Mouse (Mus musculus) ES-Bruce4 (cell line): ENCODE results near the gene Pbp2. TPM values are rescaled to one million over a fixed set of nuclear protein-coding genes. Genes with fewer than 3 reads are reported as not detected.

Source experiments
- H3K27ac ChIP-seq: 2 replicates; pipeline ENCODE4 v1.5.1; 2012; ENCODE audit warnings: low read length, inconsistent platforms; ENCODE audit not compliant: insufficient read depth
- H3K27me3 ChIP-seq: 2 replicates; pipeline ENCODE4 v1.6.1; 2012; ENCODE audit warnings: mild to moderate bottlenecking, low read length, inconsistent platforms; ENCODE audit not compliant: control insufficient read depth, poor library complexity, insufficient read depth, severe bottlenecking
- H3K36me3 ChIP-seq: 2 replicates; pipeline ENCODE4 v1.6.1; 2012; ENCODE audit warnings: inconsistent platforms, mild to moderate bottlenecking, low read length, moderate library complexity; ENCODE audit not compliant: control insufficient read depth, poor library complexity, insufficient read depth, severe bottlenecking
- H3K4me1 ChIP-seq: one replicate; pipeline ENCODE4 v1.8.1; 2011; ENCODE audit warnings: low read length; ENCODE audit not compliant: control insufficient read depth, insufficient read depth
- H3K4me3 ChIP-seq: 2 replicates; pipeline ENCODE4 v1.5.1; 2011; ENCODE audit warnings: low read depth, mild to moderate bottlenecking, low read length
- H3K9ac ChIP-seq: 2 replicates; pipeline ENCODE4 v1.6.1; 2012; ENCODE audit warnings: low read depth, mild to moderate bottlenecking, inconsistent platforms; ENCODE audit not compliant: poor library complexity, severe bottlenecking
- H3K9me3 ChIP-seq: replicated peaks from 2 replicates; pipeline ENCODE4 v1.6.1; 2012; ENCODE audit warnings: mild to moderate bottlenecking, low read length, inconsistent platforms; ENCODE audit not compliant: control insufficient read depth, poor library complexity, insufficient read depth, severe bottlenecking
- CTCF ChIP-seq: IDR thresholded peaks from one replicate; pipeline ENCODE4 v1.8.1; 2011; ENCODE audit warnings: low read depth, low read length
- EP300 ChIP-seq: IDR thresholded peaks from 2 replicates; pipeline ENCODE4 v1.6.1; 2011; ENCODE audit warnings: low read depth, low read length; ENCODE audit not compliant: insufficient read depth
- POLR2A ChIP-seq: IDR thresholded peaks from one replicate; pipeline ENCODE4 v1.8.1; 2011; ENCODE audit warnings: low read length; ENCODE audit not compliant: insufficient read depth
- polyA plus RNA-seq: library from polyadenylated mRNA; stranded (reverse); fragments of >200 nt; gene quantifications from 2 replicates; pipeline ENCODE4 v1.2.4, GENCODE M21; 2011; ENCODE audit warnings: low read depth; ENCODE audit not compliant: missing spikeins, insufficient read depth, insufficient read length

Pbp2 gene
- polyA plus RNA-seq, 1 experiment, result 0.48 TPM

- no peak overlapping the region for H3K27ac ChIP-seq
- no peaks in the 10 kb centered on the region for H3K36me3 ChIP-seq
- H3K4me1 ChIP-seq, result peaks cover 3% of the 10 kb centered on the region
- no peak overlapping the region for H3K9ac ChIP-seq
- H3K4me3 ChIP-seq, result no peak overlapping the region
- no peaks in the 10 kb centered on the region for H3K27me3 ChIP-seq
- TF ChIP-seq CTCF (no peak), EP300 (no peak), POLR2A (no peak)
- H3K9me3 ChIP-seq, result no peaks in the 10 kb centered on the region
These were observed 13.9 kb upstream of the Pbp2 start for GRCm38 (mm10) chr6:135324111-135324510.

- TF ChIP-seq EP300 (no peak), CTCF (no peak), POLR2A (no peak)
- H3K9ac ChIP-seq, result no peak overlapping the region
- no peak overlapping the region for H3K27ac ChIP-seq
These were observed 13.2 kb upstream of the Pbp2 start for GRCm38 (mm10) chr6:135323311-135323982.

GRCm38 (mm10) chr6:135322749-135323148 lies 12.5 kb upstream of the Pbp2 start:
- no peak overlapping the region for H3K27ac ChIP-seq
- H3K9ac ChIP-seq, result no peak overlapping the region
- H3K4me1 ChIP-seq, result peaks cover 3% of the 10 kb centered on the region
- no peaks in the 10 kb centered on the region for H3K36me3 ChIP-seq
- no peak overlapping the region for H3K4me3 ChIP-seq
- H3K9me3 ChIP-seq, result no peaks in the 10 kb centered on the region
- TF ChIP-seq POLR2A, result no peak
- TF ChIP-seq EP300, result no peak
- TF ChIP-seq CTCF, result no peak
- no peaks in the 10 kb centered on the region for H3K27me3 ChIP-seq

More at GRCm38 (mm10) chr6:135323311-135323982, 13.2 kb upstream of the Pbp2 start:
- peaks cover 3% of the 10 kb centered on the region for H3K4me1 ChIP-seq
- no peaks in the 10 kb centered on the region for H3K36me3 ChIP-seq
- no peaks in the 10 kb centered on the region for H3K27me3 ChIP-seq
- no peak overlapping the region for H3K4me3 ChIP-seq
- H3K9me3 ChIP-seq, result no peaks in the 10 kb centered on the region

- Histone ChIP-seq H3K4me1 (peaks cover 3% of the 10 kb centered on the region), H3K27ac (no peak overlapping the region), H3K9me3 (no peaks in the 10 kb centered on the region), H3K9ac (no peak overlapping the region), H3K27me3 (no peaks in the 10 kb centered on the region), H3K36me3 (no peaks in the 10 kb centered on the region), H3K4me3 (no peak overlapping the region)
- TF ChIP-seq EP300 (no peak), POLR2A (no peak), CTCF (no peak)
These were observed 9.3 kb upstream of the Pbp2 start for GRCm38 (mm10) chr6:135319431-135319933.

- Histone ChIP-seq H3K27me3 (no peaks in the 10 kb centered on the region), H3K4me1 (no peaks in the 10 kb centered on the region), H3K36me3 (no peaks in the 10 kb centered on the region), H3K9me3 (no peaks in the 10 kb centered on the region), H3K4me3 (no peak overlapping the region), H3K27ac (no peak overlapping the region), H3K9ac (no peak overlapping the region)
- no peak for TF ChIP-seq EP300
These were observed 5.9 kb upstream of the Pbp2 start for GRCm38 (mm10) chr6:135316141-135316540.

GRCm38 (mm10) chr6:135313981-135314380 lies 3.8 kb upstream of the Pbp2 start:
- no peaks in the 10 kb centered on the region for H3K36me3 ChIP-seq
- H3K27me3 ChIP-seq, result no peaks in the 10 kb centered on the region
- H3K9ac ChIP-seq, result no peak overlapping the region
- H3K4me1 ChIP-seq, result no peaks in the 10 kb centered on the region
- H3K9me3 ChIP-seq, result no peaks in the 10 kb centered on the region
- H3K27ac ChIP-seq, result no peak overlapping the region
- no peak for TF ChIP-seq EP300
- TF ChIP-seq CTCF, result no peak
- no peak for TF ChIP-seq POLR2A
- H3K4me3 ChIP-seq, result no peak overlapping the region
